Mouse (Mus musculus) neutrophil, adult 83 days (primary cell): ENCODE measurements around the gene Vmn2r11. TPM values are rescaled to one million over a fixed set of nuclear protein-coding genes. Genes with fewer than 3 reads are reported as not detected.

Experiments
- total RNA-seq, 2 experiments: library from RNA; stranded (reverse); gene quantifications; one replicate each; pipeline ENCODE4 v1.2.4; 2023

Gene Vmn2r11
- not detected for total RNA-seq

DNA sequence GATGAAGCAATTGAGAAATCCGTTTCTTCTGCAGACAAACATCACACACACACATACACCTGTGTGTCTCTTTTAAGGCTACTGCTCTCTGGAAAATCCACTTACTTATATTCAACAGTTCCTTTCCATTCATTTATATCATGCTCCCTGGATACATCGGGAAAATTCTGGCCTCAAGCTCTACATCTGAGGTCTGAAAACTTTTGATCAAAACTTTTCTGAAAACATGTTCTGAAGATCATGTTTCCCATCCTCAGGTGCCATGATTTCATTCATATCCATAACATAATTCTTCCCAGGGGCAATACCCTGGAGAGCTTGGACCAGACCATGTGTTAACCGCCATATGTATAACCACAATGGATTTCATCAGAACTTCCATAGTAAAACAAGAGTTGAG, at the start of gene Vmn2r11:
Vmn2r11 (minus strand) TSS at position 101 of the 400 bp plus-strand sequence.

DNA sequence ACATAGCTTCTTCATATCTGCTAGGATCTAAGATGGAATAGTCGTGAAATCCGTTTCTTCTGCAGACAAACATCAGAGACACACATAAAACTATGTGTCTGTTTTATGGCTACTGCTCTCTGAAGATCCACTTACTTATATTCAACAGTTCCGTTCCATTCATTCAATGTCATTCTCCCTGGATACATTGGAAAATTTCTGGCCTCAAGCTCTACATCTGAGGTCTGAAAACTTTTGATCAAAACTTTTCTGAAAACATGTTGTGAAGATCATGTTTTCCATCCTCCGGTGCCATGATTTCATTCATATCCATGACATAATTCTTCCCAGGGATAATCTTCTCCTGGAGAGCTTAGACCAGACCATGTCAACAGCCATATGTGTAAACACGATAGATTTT, 38.5 kb upstream of the Vmn2r11 start, which contains the start of gene Vmn2r12:
Vmn2r12 (minus strand) TSS at position 101 of the 400 bp plus-strand sequence.

DNA sequence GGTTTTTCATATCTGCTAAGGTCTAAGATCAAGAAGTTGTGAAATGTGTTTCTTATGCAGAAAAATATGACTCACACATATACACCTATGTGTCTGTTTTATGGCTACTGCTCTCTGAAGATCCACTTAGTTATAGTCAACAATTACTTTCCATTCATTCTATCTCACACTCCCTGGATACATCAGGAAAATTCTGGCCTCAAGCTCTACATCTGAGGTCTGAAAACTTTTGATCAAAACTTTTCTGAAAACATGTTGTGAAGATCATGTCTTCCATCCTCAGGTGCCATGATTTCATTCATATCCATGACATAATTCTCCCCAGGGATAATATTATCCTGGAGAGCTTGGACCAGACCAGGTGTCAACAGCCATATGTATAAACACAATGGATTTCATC, 52.9 kb downstream of the Vmn2r11 start, which contains the start of gene Vmn2r10:
Vmn2r10 (minus strand) TSS at position 101 of the 400 bp plus-strand sequence.

Other genes with a start within 250 kb of the Vmn2r11 start
- not detected for gene Vmn2r9, start 207.0 kb downstream of the Vmn2r11 start, total RNA-seq
- not detected for gene Vmn2r10, start 53.0 kb downstream of the Vmn2r11 start, total RNA-seq
- gene Vmn2r12, start 38.4 kb upstream of the Vmn2r11 start, total RNA-seq = not detected
- gene Vmn2r13, start 132.6 kb upstream of the Vmn2r11 start, total RNA-seq = not detected
- not detected for gene Vmn2r14, start 165.1 kb upstream of the Vmn2r11 start, total RNA-seq
- gene Vmn2r15, start 238.1 kb upstream of the Vmn2r11 start, total RNA-seq = not detected